Mouse (Mus musculus) spleen, postnatal 14 days (tissue): ENCODE measurements around the gene Slc25a29.

ENCODE experiments used
- DNase-seq, 2 experiments: peaks; one replicate each; pipeline ENCODE4 v3.0.0; 2021 to 2022; ENCODE audit warnings: low spot score in 2 of 2

Slc25a29 gene

GRCm38 (mm10) chr12:108794979-108795537 lies 40.6 kb downstream of the Slc25a29 start:
- no peak for DNase-seq

- peak; percentile 65 to 73 for DNase-seq
Observed at GRCm38 (mm10) chr12:108794078-108794711, 41.5 kb downstream of the Slc25a29 start.

GRCm38 (mm10) chr12:108793453-108793941 lies 42.2 kb downstream of the Slc25a29 start:
- peak; percentile 19 to 27 for DNase-seq

- peak; percentile 97 to 98 for DNase-seq
Observed at GRCm38 (mm10) chr12:108792546-108793452, 42.9 kb downstream of the Slc25a29 start, which contains the start of gene Yy1. Yy1 (plus strand) TSS chr12:108792973.

- peak; percentile 67 to 79 for DNase-seq
Observed at GRCm38 (mm10) chr12:108792152-108792545, 43.5 kb downstream of the Slc25a29 start.

GRCm38 (mm10) chr12:108787329-108787728 lies 48.4 kb downstream of the Slc25a29 start:
- no peak for DNase-seq

GRCm38 (mm10) chr12:108785161-108785560 lies 50.5 kb downstream of the Slc25a29 start:
- no peak for DNase-seq

GRCm38 (mm10) chr12:108780108-108780877 lies 55.4 kb downstream of the Slc25a29 start:
- peak in 1 of 2 experiments; percentile 15 for DNase-seq
